Mouse (Mus musculus) large intestine, adult 2 months (tissue): Measurements from ENCODE around the gene AU022252. TPM values are rescaled to one million over a fixed set of nuclear protein-coding genes. Genes with fewer than 3 reads are reported as not detected.

ENCODE experiments used
- DNase-seq: peaks from one replicate; pipeline ENCODE4 v3.0.0-alpha.2; 2012; ENCODE audit warnings: low read depth, low spot score
- WGBS: fragments of 180-500 bp; shearing (Covaris S2); methylation state at CpG from one replicate; pipeline ENCODE4 v1.1.7; 2018; 5-methylcytosine and 5-hydroxymethylcytosine counted together
- polyA plus RNA-seq: library from polyadenylated mRNA; depleted of rRNA; stranded (reverse); fragments of >200 nt; gene quantifications from 2 replicates; pipeline ENCODE4 v1.2.3, GENCODE M21; 2012

AU022252 gene
- polyA plus RNA-seq, 1 experiment, result 3.0 TPM

GRCm38 (mm10) chr4:119245961-119246360, 13.4 kb upstream of the AU022252 start:
- no peak for DNase-seq
- 75% methylated on average over 9 of the region's 9 CpGs for WGBS

GRCm38 (mm10) chr4:119245556-119245955, 13.0 kb upstream of the AU022252 start:
- DNase-seq, result no peak
- WGBS, result 55% methylated on average over 7 of the region's 7 CpGs

- 59% methylated on average over 22 of the region's 22 CpGs for WGBS
- no peak for DNase-seq
Observed at GRCm38 (mm10) chr4:119244468-119245240, 12.1 kb upstream of the AU022252 start.

GRCm38 (mm10) chr4:119242571-119242970, 10.1 kb upstream of the AU022252 start:
- 85% methylated on average over 12 of the region's 12 CpGs for WGBS
- DNase-seq, result no peak

- DNase-seq, result no peak
- 85% methylated on average over 14 of the region's 14 CpGs for WGBS
Observed at GRCm38 (mm10) chr4:119241664-119242063, 9.2 kb upstream of the AU022252 start.

- no peak for DNase-seq
- 26% methylated on average over 12 of the region's 12 CpGs for WGBS
Observed at GRCm38 (mm10) chr4:119239181-119239682, 6.7 kb upstream of the AU022252 start.

GRCm38 (mm10) chr4:119238661-119239060, 6.1 kb upstream of the AU022252 start:
- WGBS, result 59% methylated on average over 3 of the region's 3 CpGs
- no peak for DNase-seq

- no peak for DNase-seq
- 79% methylated on average over 3 of the region's 3 CpGs for WGBS
Observed at GRCm38 (mm10) chr4:119234348-119234747, 1.8 kb upstream of the AU022252 start.

- 2% methylated on average over 36 of the region's 36 CpGs for whole genome bisulfite sequencing
- no peak for DNase-seq
Observed at GRCm38 (mm10) chr4:119233256-119233901, 867 bp upstream of the AU022252 start.

GRCm38 (mm10) chr4:119226751-119227150, 5.8 kb downstream of the AU022252 start:
- no peak for DNase-seq
- 78% methylated on average over 11 of the region's 11 CpGs for WGBS

- DNase-seq, result no peak
- 93% methylated on average over 9 of the region's 9 CpGs for WGBS
Observed at GRCm38 (mm10) chr4:119225719-119226118, 6.8 kb downstream of the AU022252 start.

GRCm38 (mm10) chr4:119224534-119224933, 8.0 kb downstream of the AU022252 start:
- no peak for DNase-seq
- 94% methylated on average over 3 of the region's 3 CpGs for WGBS

- WGBS, result 62% methylated on average over 1 of the region's 1 CpGs
- no peak for DNase-seq
Observed at GRCm38 (mm10) chr4:119223696-119224095, 8.8 kb downstream of the AU022252 start.

- DNase-seq, result no peak
- WGBS, result 21% methylated on average over 11 of the region's 11 CpGs
Observed at GRCm38 (mm10) chr4:119218169-119218568, 14.3 kb downstream of the AU022252 start, which contains the start of gene Tmem269. Tmem269 (minus strand) TSS chr4:119218217.

GRCm38 (mm10) chr4:119216667-119217066, 15.8 kb downstream of the AU022252 start:
- WGBS, result 61% methylated on average over 8 of the region's 8 CpGs
- DNase-seq, result no peak

- no peak for DNase-seq
- WGBS, result 19% methylated on average over 8 of the region's 8 CpGs
Observed at GRCm38 (mm10) chr4:119204672-119205071, 27.8 kb downstream of the AU022252 start.

- no peak for DNase-seq
- WGBS, result 83% methylated on average over 6 of the region's 6 CpGs
Observed at GRCm38 (mm10) chr4:119198105-119198504, 34.4 kb downstream of the AU022252 start.

GRCm38 (mm10) chr4:119195582-119196320, 36.8 kb downstream of the AU022252 start:
- 15% methylated on average over 18 of the region's 18 CpGs for WGBS
- DNase-seq, result no peak

GRCm38 (mm10) chr4:119194909-119195581, 37.5 kb downstream of the AU022252 start, which contains the start of gene Svbp:
Svbp (plus strand) TSS chr4:119195306.
- DNase-seq, result peak; percentile 57
- WGBS, result 2% methylated on average over 42 of the region's 47 CpGs

- 89% methylated on average over 4 of the region's 4 CpGs for WGBS
Observed at GRCm38 (mm10) chr4:119192757-119193156, 39.8 kb downstream of the AU022252 start.

More at GRCm38 (mm10) chr4:119192757-119193156, 39.8 kb downstream of the AU022252 start:
- no peak for DNase-seq
